10 mouse cellular contexts compared by ENCODE assay signal in genomic region chr5:51908861-51909260, GRCm38 (mm10).
DNase-seq lines count a peak whose midpoint lies in the region; ATAC-seq lines count a peak whose summit lies in the region.
"Had no signal": no experiment of that assay in that cellular context is flagged by ENCODE, and none has a peak within 500 bp of the region (broad histone marks: within the 10 kb centered on the region; RNA-seq: fewer than 3 reads in every experiment).

No protein-coding gene starts in this region.

- no peak overlapping the region for H3K27ac ChIP-seq in heart, embryonic 12.5 days (ENCODE audit: poor library complexity, severe bottlenecking)
- no peak overlapping the region for H3K27ac ChIP-seq in forebrain, embryonic 10.5 days
- H3K27ac ChIP-seq: forebrain, embryonic 12.5 days; liver, embryonic 13.5 days had no signal

- WGBS in heart, embryonic 12.5 days, result 52% methylated on average over 8 of the region's 8 CpGs
- 74% methylated on average over 8 of the region's 8 CpGs for WGBS in forebrain, embryonic 10.5 days

- DNase-seq in heart, adult 11 months, result peak; percentile 94
- peak; percentile 1 for DNase-seq in 416B (ENCODE audit: low read depth)
- DNase-seq in T-cell, adult 2 months (ENCODE audit: low spot score), result peak; percentile 1
- DNase-seq in heart, postnatal 10 days, result peak; percentile 53 to 75
- no peak for DNase-seq in forebrain, embryonic 10.5 days (ENCODE audit: extremely low spot score, low spot score)
- DNase-seq in layer of hippocampus, adult 9-11 months, result no peak
- DNase-seq in kidney, adult 18-20 months, result no peak
- DNase-seq: liver, embryonic 13.5 days had no signal

- H3K9ac ChIP-seq in heart, embryonic 12.5 days, result no peak overlapping the region
- H3K9ac ChIP-seq: forebrain, embryonic 12.5 days; liver, embryonic 13.5 days had no signal

- no peaks in the 10 kb centered on the region for H3K9me3 ChIP-seq in heart, embryonic 12.5 days (replicated peaks)
- H3K9me3 ChIP-seq in forebrain, embryonic 10.5 days, result no peaks in the 10 kb centered on the region
- H3K9me3 ChIP-seq: forebrain, embryonic 12.5 days; liver, embryonic 13.5 days had no signal

- no peak overlapping the region for H3K4me2 ChIP-seq in heart, embryonic 12.5 days
- H3K4me2 ChIP-seq: forebrain, embryonic 12.5 days; liver, embryonic 13.5 days had no signal

- ATAC-seq in heart, embryonic 12.5 days (ENCODE audit: insufficient number of reproducible peaks, low FRiP score), result no peak

- no peak overlapping the region for H3K4me3 ChIP-seq in heart, embryonic 12.5 days
- no peak overlapping the region for H3K4me3 ChIP-seq in forebrain, embryonic 10.5 days
- H3K4me3 ChIP-seq: forebrain, embryonic 12.5 days; liver, embryonic 13.5 days had no signal

- H3K27me3 ChIP-seq in heart, embryonic 12.5 days (replicated peaks), result no peaks in the 10 kb centered on the region
- no peaks in the 10 kb centered on the region for H3K27me3 ChIP-seq in forebrain, embryonic 10.5 days (ENCODE audit: poor library complexity, severe bottlenecking)
- H3K27me3 ChIP-seq: forebrain, embryonic 12.5 days; liver, embryonic 13.5 days had no signal

- peaks cover 10% of the 10 kb centered on the region for H3K4me1 ChIP-seq in heart, embryonic 12.5 days (replicated peaks)
- H3K4me1 ChIP-seq in forebrain, embryonic 10.5 days, result no peaks in the 10 kb centered on the region
- H3K4me1 ChIP-seq: forebrain, embryonic 12.5 days; liver, embryonic 13.5 days had no signal

- no peaks in the 10 kb centered on the region for H3K36me3 ChIP-seq in heart, embryonic 12.5 days
- no peaks in the 10 kb centered on the region for H3K36me3 ChIP-seq in forebrain, embryonic 10.5 days (replicated peaks)
- H3K36me3 ChIP-seq: forebrain, embryonic 12.5 days; liver, embryonic 13.5 days had no signal

- intact Hi-C loops in heart, postnatal 10 days (cut with DNase I), result loop anchor here (2.0 to 5.0 kb wide), 2 partner anchors 133 to 156 kb away; no protein-coding TSS in a partner anchor

Comparison
In these comparisons a context has a peak if more than half of its experiments do, and no peak if none do; other contexts are left out.
1. DNase-seq: peak in heart, adult 11 months (single experiment), 416B (single experiment), T-cell, adult 2 months (single experiment) and heart, postnatal 10 days (2 of 2); none in forebrain, embryonic 10.5 days (single experiment), layer of hippocampus, adult 9-11 months (single experiment) and kidney, adult 18-20 months (single experiment).